Mouse (Mus musculus): ENCODE data around the gene Trmt1. TPM values are rescaled to one million over a fixed set of nuclear protein-coding genes. Genes with fewer than 3 reads are reported as not detected.
A peak's percentile ranks its signal among the peaks of the same experiment; 100 is the strongest.

The Trmt1 gene
- polyA plus RNA-seq, 1 experiment from 2014 or later = 71.2 TPM

GRCm38 (mm10) chr8:84682257-84682656, 3.9 kb upstream of the Trmt1 start:
- DNase-seq (ENCODE audit: low spot score) = no peak
- 86% methylated on average over 2 of the region's 2 CpGs for WGBS
- no peak overlapping the region for H3K27ac ChIP-seq (replicated peaks)
- no peaks in the 10 kb centered on the region for H3K9me3 ChIP-seq
- no peaks in the 10 kb centered on the region for H3K27me3 ChIP-seq (replicated peaks; ENCODE audit: low read depth, poor library complexity, severe bottlenecking)
- H3K4me1 ChIP-seq = peaks cover 23% of the 10 kb centered on the region
- H3K4me3 ChIP-seq = no peak overlapping the region
- H3K36me3 ChIP-seq (replicated peaks) = peaks cover 72% of the 10 kb centered on the region

DNA sequence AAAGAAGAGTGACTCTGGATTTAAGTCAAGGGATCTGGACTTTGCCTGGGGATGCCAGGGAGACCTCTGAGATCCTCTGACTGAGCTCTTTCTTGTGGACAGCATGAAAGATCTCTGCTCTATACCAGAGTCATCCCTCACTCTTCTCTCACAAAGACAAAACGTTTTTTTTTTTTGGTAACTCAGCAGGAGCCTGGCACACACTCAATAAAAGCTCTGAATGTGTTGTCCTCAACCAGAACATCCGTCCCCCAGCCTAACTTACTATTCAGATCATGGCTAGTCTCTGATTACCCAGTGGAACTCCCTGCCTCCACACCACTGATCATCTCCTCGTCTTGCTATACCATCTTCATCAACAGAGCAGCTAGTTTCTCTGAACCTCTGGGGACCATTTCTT, 1.6 kb upstream of the Trmt1 start:
- Histone ChIP-seq H3K27ac (replicated peaks) (no peak overlapping the region), H3K4me1 (peaks cover 38% of the 10 kb centered on the region), H3K4me3 (no peak overlapping the region), H3K36me3 (replicated peaks) (peaks cover 59% of the 10 kb centered on the region), H3K27me3 (replicated peaks; ENCODE audit: low read depth, poor library complexity, severe bottlenecking) (no peaks in the 10 kb centered on the region), H3K9me3 (no peaks in the 10 kb centered on the region)
- WGBS = 70% methylated on average over 3 of the region's 3 CpGs
- DNase-seq (ENCODE audit: low spot score) = no peak

GRCm38 (mm10) chr8:84687003-84687704, 1.0 kb downstream of the Trmt1 start:
- peaks cover 51% of the 10 kb centered on the region for H3K4me1 ChIP-seq
- H3K36me3 ChIP-seq (replicated peaks) = peaks cover 47% of the 10 kb centered on the region
- WGBS = under 1% methylated on average over 59 of the region's 62 CpGs

GRCm38 (mm10) chr8:84687705-84688100, 1.6 kb downstream of the Trmt1 start, which contains the start of gene Nacc1:
Gene Nacc1, minus strand, starts transcription at chr8:84687862.
- Histone ChIP-seq H3K27me3 (replicated peaks; ENCODE audit: low read depth, poor library complexity, severe bottlenecking) (no peaks in the 10 kb centered on the region), H3K27ac (replicated peaks) (peak within 1 kb of the TSS; percentile 99), H3K36me3 (replicated peaks) (peaks cover 47% of the 10 kb centered on the region), H3K4me1 (peaks cover 51% of the 10 kb centered on the region), H3K9me3 (no peaks in the 10 kb centered on the region), H3K4me3 (peak within 1 kb of the TSS; percentile 80)
- 0% methylated on average over 34 of the region's 37 CpGs for WGBS
- peak; percentile 92 for DNase-seq (ENCODE audit: low spot score)

More at GRCm38 (mm10) chr8:84687003-84687704, 1.0 kb downstream of the Trmt1 start:
- DNase-seq (ENCODE audit: low spot score) = peak; percentile 89
- peak overlapping the region; percentile 99 for H3K27ac ChIP-seq (replicated peaks)
- no peaks in the 10 kb centered on the region for H3K27me3 ChIP-seq (replicated peaks; ENCODE audit: low read depth, poor library complexity, severe bottlenecking)
- peak overlapping the region; percentile 80 for H3K4me3 ChIP-seq
- H3K9me3 ChIP-seq = no peaks in the 10 kb centered on the region

DNA sequence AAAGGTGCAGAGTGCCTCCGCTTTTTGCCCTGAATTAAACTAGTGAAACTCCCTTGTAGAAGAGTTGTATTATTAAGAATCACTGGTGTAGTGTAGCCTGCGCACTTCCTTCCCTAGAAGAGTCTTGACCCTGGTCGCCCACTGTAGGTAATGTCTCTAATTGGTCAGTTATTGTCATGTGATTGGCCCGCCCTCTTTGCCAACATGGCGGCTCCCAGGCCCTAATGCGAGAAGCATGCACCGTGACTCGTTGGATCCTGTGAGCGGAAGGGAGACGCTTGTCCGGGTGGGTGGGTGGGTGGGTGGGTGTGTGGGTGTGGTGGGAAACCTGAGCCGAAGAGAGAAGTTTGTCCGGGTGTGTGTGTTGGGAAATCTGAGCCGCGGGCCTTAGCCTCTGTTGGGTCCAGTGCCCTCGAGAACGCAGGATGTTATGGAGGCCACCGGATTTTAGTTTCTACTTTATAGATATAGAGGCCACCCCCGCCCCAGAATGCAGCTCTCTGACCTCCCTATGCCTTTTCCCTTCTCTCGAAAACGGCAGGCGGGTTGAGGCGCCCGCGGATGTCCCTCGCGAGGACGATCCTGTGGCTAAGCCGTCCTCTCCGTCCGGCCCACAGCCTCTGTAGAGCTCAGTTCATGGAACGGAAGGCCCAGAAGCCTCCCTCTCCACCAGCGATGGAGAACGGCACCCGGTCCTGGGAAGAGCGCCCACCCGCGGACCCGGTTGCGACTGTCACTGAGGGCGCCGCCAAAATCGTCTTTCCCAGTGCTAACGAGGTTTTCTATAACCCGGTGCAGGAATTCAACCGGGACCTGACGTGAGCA, 3.2 kb downstream of the Trmt1 start:
- no peaks in the 10 kb centered on the region for H3K9me3 ChIP-seq
- peaks cover 47% of the 10 kb centered on the region for H3K36me3 ChIP-seq (replicated peaks)
- H3K27ac ChIP-seq (replicated peaks) = peak overlapping the region; percentile 87
- under 1% methylated on average over 47 of the region's 47 CpGs for WGBS
- H3K4me1 ChIP-seq = peaks cover 51% of the 10 kb centered on the region
- H3K4me3 ChIP-seq = peak overlapping the region; percentile 80
- H3K27me3 ChIP-seq (replicated peaks; ENCODE audit: low read depth, poor library complexity, severe bottlenecking) = no peaks in the 10 kb centered on the region
- peak; percentile 89 for DNase-seq (ENCODE audit: low spot score)

GRCm38 (mm10) chr8:84693332-84693731, 7.2 kb downstream of the Trmt1 start:
- H3K4me1 ChIP-seq = peaks cover 21% of the 10 kb centered on the region
- no peak overlapping the region for H3K4me3 ChIP-seq
- 71% methylated on average over 4 of the region's 4 CpGs for WGBS
- no peak overlapping the region for H3K27ac ChIP-seq (replicated peaks)
- no peaks in the 10 kb centered on the region for H3K9me3 ChIP-seq
- peaks cover 76% of the 10 kb centered on the region for H3K36me3 ChIP-seq (replicated peaks)
- no peak for DNase-seq (ENCODE audit: low spot score)
- no peaks in the 10 kb centered on the region for H3K27me3 ChIP-seq (replicated peaks; ENCODE audit: low read depth, poor library complexity, severe bottlenecking)

GRCm38 (mm10) chr8:84695140-84695539, 9.0 kb downstream of the Trmt1 start:
- 91% methylated on average over 6 of the region's 6 CpGs for WGBS
- H3K27ac ChIP-seq (replicated peaks) = no peak overlapping the region
- H3K9me3 ChIP-seq = no peaks in the 10 kb centered on the region
- no peak overlapping the region for H3K4me3 ChIP-seq
- DNase-seq (ENCODE audit: low spot score) = no peak
- peaks cover 94% of the 10 kb centered on the region for H3K36me3 ChIP-seq (replicated peaks)
- peaks cover 7% of the 10 kb centered on the region for H3K27me3 ChIP-seq (replicated peaks; ENCODE audit: low read depth, poor library complexity, severe bottlenecking)
- peaks cover 7% of the 10 kb centered on the region for H3K4me1 ChIP-seq

DNA sequence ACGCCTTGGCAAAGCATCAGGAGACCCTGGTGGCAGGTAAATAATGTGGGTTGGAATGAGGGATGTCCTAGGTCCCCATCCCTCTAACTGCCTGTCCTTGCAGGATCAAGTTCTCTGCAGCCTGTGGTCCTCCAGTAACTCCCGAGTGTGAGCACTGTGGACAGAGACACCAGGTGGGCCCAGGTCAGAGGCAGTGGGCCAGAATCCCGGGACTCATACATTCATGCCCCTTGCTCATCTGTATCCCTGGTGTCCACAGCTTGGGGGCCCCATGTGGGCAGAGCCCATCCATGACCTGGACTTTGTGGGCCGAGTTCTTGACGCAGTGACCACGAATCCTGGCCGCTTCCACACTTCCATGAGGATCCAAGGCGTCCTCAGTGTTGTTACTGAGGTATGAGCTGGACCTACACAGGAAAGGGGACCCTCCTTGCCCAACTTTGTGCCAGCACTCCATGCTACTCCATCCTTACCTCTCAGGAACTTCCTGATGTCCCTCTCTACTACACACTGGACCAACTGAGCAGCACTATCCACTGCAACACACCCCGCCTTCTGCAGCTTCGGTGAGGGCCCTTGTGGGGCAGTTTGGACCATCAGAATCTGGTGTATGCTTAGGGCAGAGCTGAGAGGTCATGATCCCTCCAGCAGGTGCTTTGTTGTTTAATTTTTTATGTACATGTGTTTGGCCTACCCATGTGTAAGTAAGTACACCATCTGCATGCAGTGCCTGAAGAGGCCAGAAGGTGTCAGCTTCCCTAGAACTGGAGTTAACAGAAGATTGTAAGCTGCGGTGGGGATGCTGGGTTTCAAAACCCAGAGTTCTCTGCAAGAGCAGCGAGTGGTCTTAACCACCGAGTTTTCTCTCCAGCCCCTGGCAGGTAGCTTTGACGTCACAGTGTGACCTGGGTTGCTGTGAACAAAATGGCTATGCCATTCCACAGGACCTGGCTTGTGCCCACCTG, 11.3 kb downstream of the Trmt1 start:
- Histone ChIP-seq H3K4me3 (no peak overlapping the region), H3K4me1 (peaks cover 12% of the 10 kb centered on the region), H3K27ac (replicated peaks) (no peak overlapping the region), H3K36me3 (replicated peaks) (peaks cover 79% of the 10 kb centered on the region), H3K9me3 (no peaks in the 10 kb centered on the region), H3K27me3 (replicated peaks; ENCODE audit: low read depth, poor library complexity, severe bottlenecking) (peaks cover 30% of the 10 kb centered on the region)
- 91% methylated on average over 14 of the region's 14 CpGs for WGBS
- no peak for DNase-seq (ENCODE audit: low spot score)

DNA sequence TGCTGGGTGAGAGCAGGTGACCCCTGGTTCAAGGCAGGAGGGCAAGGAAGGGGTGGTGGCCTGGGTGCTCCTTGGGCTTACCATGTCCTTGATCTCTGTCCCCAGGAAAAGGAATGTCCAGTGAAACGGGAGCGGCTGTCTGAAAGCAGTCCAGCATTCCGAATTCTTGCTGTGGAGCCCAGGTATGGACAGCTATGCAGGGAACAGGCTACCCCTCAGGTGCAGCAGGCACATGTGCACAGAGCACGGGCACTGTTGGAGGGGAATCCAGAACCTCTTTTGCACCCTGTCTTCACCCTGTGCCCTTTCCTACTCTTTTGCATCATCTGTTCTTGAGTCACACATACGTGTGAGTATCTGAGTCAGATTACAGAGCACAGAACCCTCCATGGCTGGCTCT, 12.2 kb downstream of the Trmt1 start:
- Histone ChIP-seq H3K27ac (replicated peaks) (no peak overlapping the region), H3K4me1 (peaks cover 12% of the 10 kb centered on the region), H3K4me3 (no peak overlapping the region), H3K9me3 (no peaks in the 10 kb centered on the region), H3K27me3 (replicated peaks; ENCODE audit: low read depth, poor library complexity, severe bottlenecking) (peaks cover 38% of the 10 kb centered on the region), H3K36me3 (replicated peaks) (peaks cover 70% of the 10 kb centered on the region)
- DNase-seq (ENCODE audit: low spot score) = no peak
- WGBS = 91% methylated on average over 5 of the region's 5 CpGs

GRCm38 (mm10) chr8:84698929-84699401, 12.9 kb downstream of the Trmt1 start:
- H3K36me3 ChIP-seq (replicated peaks) = peaks cover 64% of the 10 kb centered on the region
- H3K4me3 ChIP-seq = no peak overlapping the region
- WGBS = 92% methylated on average over 9 of the region's 9 CpGs
- H3K27me3 ChIP-seq (replicated peaks; ENCODE audit: low read depth, poor library complexity, severe bottlenecking) = peaks cover 45% of the 10 kb centered on the region
- H3K9me3 ChIP-seq = no peaks in the 10 kb centered on the region
- H3K4me1 ChIP-seq = peaks cover 18% of the 10 kb centered on the region
- H3K27ac ChIP-seq (replicated peaks) = no peak overlapping the region
- DNase-seq (ENCODE audit: low spot score) = no peak

DNA sequence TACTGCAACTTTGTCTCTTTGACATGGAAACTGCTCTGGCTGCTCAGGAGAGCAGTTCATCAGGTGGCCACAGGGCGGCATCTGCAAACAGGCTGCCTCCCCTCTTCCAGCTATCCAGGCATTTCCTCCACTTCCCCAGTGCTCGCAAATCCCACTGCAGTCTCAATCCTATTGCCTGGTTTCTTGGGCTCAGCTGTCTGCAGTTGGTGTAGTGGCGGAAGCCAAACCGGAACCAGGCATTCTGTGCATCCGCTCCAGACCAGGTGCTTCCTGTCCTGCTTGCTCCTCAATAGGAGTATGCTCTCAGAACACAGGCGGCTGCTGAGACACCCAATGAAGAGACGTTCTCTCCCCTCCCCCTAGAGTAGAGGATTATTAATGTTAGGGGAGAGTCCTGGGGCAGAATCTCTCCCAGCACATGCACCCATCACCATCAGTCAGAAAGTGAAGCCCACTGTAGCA, 13.8 kb downstream of the Trmt1 start:
- H3K36me3 ChIP-seq (replicated peaks) = peaks cover 54% of the 10 kb centered on the region
- 69% methylated on average over 7 of the region's 7 CpGs for WGBS
- peak overlapping the region; percentile 8; the same call in 1 of the 2 replicates for H3K4me3 ChIP-seq
- peaks cover 54% of the 10 kb centered on the region for H3K27me3 ChIP-seq (replicated peaks; ENCODE audit: low read depth, poor library complexity, severe bottlenecking)
- H3K4me1 ChIP-seq = peaks cover 26% of the 10 kb centered on the region
- H3K27ac ChIP-seq (replicated peaks) = no peak overlapping the region
- no peaks in the 10 kb centered on the region for H3K9me3 ChIP-seq
- DNase-seq (ENCODE audit: low spot score) = peak; percentile 66

GRCm38 (mm10) chr8:84700526-84700925, 14.4 kb downstream of the Trmt1 start:
- Histone ChIP-seq H3K27me3 (replicated peaks; ENCODE audit: low read depth, poor library complexity, severe bottlenecking) (peaks cover 61% of the 10 kb centered on the region), H3K9me3 (no peaks in the 10 kb centered on the region), H3K4me1 (peaks cover 33% of the 10 kb centered on the region), H3K4me3 (no peak overlapping the region; the same call in 1 of the 2 replicates), H3K27ac (replicated peaks) (no peak overlapping the region), H3K36me3 (replicated peaks) (peaks cover 48% of the 10 kb centered on the region)
- no peak for DNase-seq (ENCODE audit: low spot score)
- 79% methylated on average over 5 of the region's 5 CpGs for WGBS
